Mouse (Mus musculus) lung, postnatal 0 days (tissue): ENCODE data around the gene Myo18b.

Experiments
- CTCF ChIP-seq: IDR thresholded peaks from 2 replicates; pipeline ENCODE4 v1.5.1; 2016; ENCODE audit warnings: antibody characterized with exemption, mild to moderate bottlenecking
- EP300 ChIP-seq: IDR thresholded peaks from 2 replicates; pipeline ENCODE4 v1.6.1; 2016; ENCODE audit warnings: antibody characterized with exemption, mild to moderate bottlenecking, control low read depth

- TF ChIP-seq CTCF (no peak), EP300 (no peak)
Observed at GRCm38 (mm10) chr5:112641770-112642169, 254.4 kb downstream of the Myo18b start.
